Mouse (Mus musculus): Measurements from ENCODE around the gene Rab35.

The Rab35 gene

GRCm38 (mm10) chr5:115631505-115632357 lies at the start of gene Rab35:
Gene Rab35 (plus strand): TSS chr5:115631908.
- DNase-seq: peak; percentile 96 to 97

- no peak for DNase-seq
These were observed 46.1 kb upstream of the Rab35 start for GRCm38 (mm10) chr5:115585616-115586015.

- no peak for DNase-seq
These were observed 45.5 kb upstream of the Rab35 start for GRCm38 (mm10) chr5:115586166-115586565.

GRCm38 (mm10) chr5:115586780-115587179 lies 44.9 kb upstream of the Rab35 start:
- no peak for DNase-seq

- DNase-seq: no peak
These were observed 40.7 kb upstream of the Rab35 start for GRCm38 (mm10) chr5:115591028-115591427.

GRCm38 (mm10) chr5:115591506-115591905 lies 40.2 kb upstream of the Rab35 start:
- no peak for DNase-seq

GRCm38 (mm10) chr5:115603561-115603960 lies 28.1 kb upstream of the Rab35 start:
- DNase-seq: no peak

- DNase-seq: no peak
These were observed 20.1 kb upstream of the Rab35 start for GRCm38 (mm10) chr5:115611566-115611965.

- DNase-seq: no peak
These were observed 18.4 kb upstream of the Rab35 start for GRCm38 (mm10) chr5:115613332-115613731.

GRCm38 (mm10) chr5:115614948-115615347 lies 16.8 kb upstream of the Rab35 start:
- DNase-seq: peak; percentile 48 to 66

- DNase-seq: no peak
These were observed 12.0 kb upstream of the Rab35 start for GRCm38 (mm10) chr5:115619690-115620089.

GRCm38 (mm10) chr5:115622686-115623085 lies 9.0 kb upstream of the Rab35 start:
- no peak for DNase-seq

GRCm38 (mm10) chr5:115623694-115624440 lies 7.8 kb upstream of the Rab35 start:
- no peak for DNase-seq

GRCm38 (mm10) chr5:115626237-115626886 lies 5.3 kb upstream of the Rab35 start:
- DNase-seq: no peak

- no peak for DNase-seq
These were observed 3.6 kb upstream of the Rab35 start for GRCm38 (mm10) chr5:115628083-115628482.

- DNase-seq: no peak
These were observed 2.0 kb upstream of the Rab35 start for GRCm38 (mm10) chr5:115629672-115630071.

- DNase-seq: no peak
These were observed 1.4 kb upstream of the Rab35 start for GRCm38 (mm10) chr5:115630291-115630690.

GRCm38 (mm10) chr5:115632358-115632714 lies 628 bp downstream of the Rab35 start:
- DNase-seq: peak; percentile 55 to 57

GRCm38 (mm10) chr5:115633060-115633459 lies 1.4 kb downstream of the Rab35 start:
- no peak for DNase-seq

- no peak for DNase-seq
These were observed 2.3 kb downstream of the Rab35 start for GRCm38 (mm10) chr5:115634046-115634445.

- peak in 1 of 2 experiments; percentile 38 for DNase-seq
These were observed 3.8 kb downstream of the Rab35 start for GRCm38 (mm10) chr5:115635536-115635935.

- no peak for DNase-seq
These were observed 12.5 kb downstream of the Rab35 start for GRCm38 (mm10) chr5:115644192-115644591.

GRCm38 (mm10) chr5:115648876-115649275 lies 17.2 kb downstream of the Rab35 start:
- no peak for DNase-seq

- DNase-seq: no peak
These were observed 18.0 kb downstream of the Rab35 start for GRCm38 (mm10) chr5:115649699-115650098.
